Mouse (Mus musculus) intestine, embryonic 15.5 days (tissue): Measurements from ENCODE around the gene Lmna. TPM values are rescaled to one million over a fixed set of nuclear protein-coding genes. Genes with fewer than 3 reads are reported as not detected.

Experiments used
- ATAC-seq: fragments of 200-750 bp; cut with Nextera tagmentation; 2 replicates; pipeline ENCODE4 v1.8.0; 2017; ENCODE audit warnings: moderate TSS enrichment, moderate library complexity
- H3K27ac ChIP-seq: fragments of 300-500 bp; sonication (generic); 2 replicates; pipeline ENCODE4 v1.5.1; 2015; ENCODE audit warnings: mild to moderate bottlenecking, inconsistent platforms
- H3K27me3 ChIP-seq: fragments of 300-500 bp; sonication (generic); replicated peaks from 2 replicates; pipeline ENCODE4 v1.6.1; 2015; ENCODE audit warnings: inconsistent platforms
- H3K36me3 ChIP-seq: fragments of 300-500 bp; sonication (generic); 2 replicates; pipeline ENCODE4 v1.6.1; 2015; ENCODE audit warnings: inconsistent platforms
- H3K4me1 ChIP-seq: fragments of 300-500 bp; sonication (generic); replicated peaks from 2 replicates; pipeline ENCODE4 v1.6.1; 2015; ENCODE audit warnings: inconsistent platforms
- H3K4me2 ChIP-seq: fragments of 300-500 bp; sonication (generic); replicated peaks from 2 replicates; pipeline ENCODE4 v1.6.1; 2015; ENCODE audit warnings: mild to moderate bottlenecking, inconsistent platforms
- H3K4me3 ChIP-seq: fragments of 300-500 bp; sonication (generic); replicated peaks from 2 replicates; pipeline ENCODE4 v1.5.1; 2015; ENCODE audit warnings: inconsistent platforms
- H3K9ac ChIP-seq: fragments of 300-500 bp; sonication (generic); 2 replicates; pipeline ENCODE4 v1.6.1; 2015; ENCODE audit warnings: inconsistent platforms
- H3K9me3 ChIP-seq: fragments of 300-500 bp; sonication (generic); 2 replicates; pipeline ENCODE4 v1.6.1; 2016; ENCODE audit warnings: inconsistent platforms
- WGBS: fragments of 180-500 bp; shearing (Covaris S2); methylation state at CpG from one replicate; pipeline ENCODE4 v1.1.7; 2015; 5-methylcytosine and 5-hydroxymethylcytosine counted together
- polyA plus RNA-seq: library from polyadenylated mRNA; unstranded; fragments of >200 nt; fragmentation: Nextera tagmentation; extraction: Ambion mirVana; gene quantifications from 2 replicates; pipeline ENCODE4 v1.2.1, GENCODE M21; 2015

The Lmna gene
- polyA plus RNA-seq, 1 experiment from 2014 or later = 120 TPM

DNA sequence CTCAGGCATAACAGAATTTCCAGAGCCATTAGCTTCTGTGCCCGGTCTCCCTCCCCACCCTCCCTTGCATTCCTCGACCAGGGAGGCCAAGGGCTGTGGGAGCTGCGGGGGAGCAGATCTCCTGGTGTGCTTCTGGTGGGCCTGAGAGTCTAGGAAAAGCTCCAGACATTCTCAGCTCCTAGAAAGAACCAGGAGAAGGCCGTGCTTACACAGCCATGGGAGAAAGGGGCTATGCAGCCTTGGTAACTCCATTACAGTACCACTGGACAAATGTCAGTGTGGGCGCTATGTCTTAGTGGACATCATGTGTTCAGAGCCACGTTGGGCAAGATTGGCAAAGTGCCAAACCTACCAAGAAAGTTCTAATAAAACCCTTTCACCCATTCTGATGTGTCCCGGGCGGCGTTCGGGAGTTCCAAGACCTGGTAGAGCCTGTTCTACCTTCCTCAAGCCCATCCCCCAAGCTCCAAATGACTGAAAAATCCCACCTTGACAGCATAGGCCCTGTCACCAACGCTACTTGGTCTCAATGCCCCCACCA, 7.7 kb downstream of the Lmna start:
- no peaks in the 10 kb centered on the region for H3K9me3 ChIP-seq
- peaks cover 32% of the 10 kb centered on the region for H3K4me1 ChIP-seq
- ATAC-seq = 0 out of 2 replicates have a peak, but pooled peaks have one; percentile 9
- H3K27me3 ChIP-seq = 0 out of 2 replicates have a peak, but pooled peaks cover under 1% of the 10 kb centered on the region
- no peaks in the 10 kb centered on the region for H3K36me3 ChIP-seq
- H3K9ac ChIP-seq = peak overlapping the region; percentile 88
- H3K4me2 ChIP-seq = peak overlapping the region; percentile 100
- H3K4me3 ChIP-seq = peak overlapping the region; percentile 80
- H3K27ac ChIP-seq = peak overlapping the region; percentile 87
- WGBS = 12% methylated on average over 11 of the region's 11 CpGs

DNA sequence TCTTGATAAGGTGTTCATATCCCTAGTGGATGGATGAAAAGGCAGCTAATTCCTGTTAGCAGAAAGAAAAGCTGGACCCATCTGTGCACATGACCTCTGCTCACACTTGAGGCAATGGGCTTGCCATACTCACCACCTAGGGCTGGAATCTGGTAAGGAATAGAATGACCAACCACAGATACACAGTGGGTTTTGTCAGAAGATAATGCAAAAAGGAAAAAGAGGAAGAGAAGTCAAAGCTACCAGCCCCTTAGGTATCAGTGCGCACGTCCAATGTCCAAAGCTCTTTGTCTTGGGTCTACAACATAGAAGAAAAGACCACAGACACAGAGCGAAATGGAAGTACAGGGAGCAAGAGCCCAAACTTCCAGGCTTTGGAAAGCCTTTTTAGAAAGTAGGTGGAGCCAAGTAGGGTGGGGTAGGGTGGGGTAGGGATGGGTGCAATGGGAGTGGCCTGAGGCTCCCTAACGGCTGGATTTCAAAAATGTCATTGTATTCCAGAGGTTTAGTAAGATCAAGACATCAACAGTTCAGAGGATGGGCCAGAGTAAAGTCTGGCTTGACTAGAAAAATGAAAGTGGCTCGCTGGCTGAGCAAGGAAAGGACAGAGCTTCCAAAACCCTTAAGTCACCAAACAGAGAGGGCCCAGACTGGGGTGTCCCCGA, 8.3 kb downstream of the Lmna start:
- Histone ChIP-seq H3K9ac (peak overlapping the region; percentile 88), H3K27me3 (no peaks in the 10 kb centered on the region), H3K9me3 (no peaks in the 10 kb centered on the region), H3K4me3 (peak overlapping the region; percentile 80), H3K36me3 (no peaks in the 10 kb centered on the region), H3K4me2 (peak overlapping the region; percentile 100), H3K4me1 (peaks cover 35% of the 10 kb centered on the region), H3K27ac (peak overlapping the region; percentile 87)
- 52% methylated on average over 6 of the region's 6 CpGs for WGBS
- ATAC-seq = no peak

DNA sequence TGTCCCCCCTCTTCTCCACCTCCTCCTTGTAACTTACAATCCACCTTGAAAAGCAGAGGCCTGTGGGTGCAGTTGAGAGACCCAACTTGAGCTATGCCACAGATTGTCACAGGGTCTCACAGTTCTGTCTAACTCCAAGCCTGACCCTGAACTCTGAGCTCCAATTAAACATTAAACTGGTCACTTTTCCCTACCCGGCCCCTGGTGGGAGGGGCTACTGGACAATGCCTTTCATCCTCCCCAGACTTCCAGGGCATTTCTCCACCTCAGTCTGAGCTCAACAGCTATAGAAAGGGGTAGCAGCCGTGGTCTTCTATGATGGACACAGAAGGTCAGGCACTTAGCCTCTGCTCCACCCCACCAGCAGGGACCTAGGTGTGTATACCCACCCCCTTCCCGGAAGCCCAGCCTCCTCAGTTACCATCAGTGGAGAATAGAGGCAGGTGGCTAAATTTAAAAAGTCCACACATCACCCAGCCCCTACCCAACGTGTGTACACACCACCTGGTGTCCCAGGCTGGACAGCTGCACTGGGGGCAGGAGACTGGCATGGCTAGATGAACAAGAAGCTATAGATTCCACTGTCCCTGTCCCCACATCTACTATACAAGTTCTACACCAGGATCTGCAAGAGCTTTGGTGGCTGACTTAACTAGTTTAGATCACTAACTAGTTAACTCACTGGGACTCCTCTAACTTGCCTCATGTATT, 8.9 kb downstream of the Lmna start:
- H3K27me3 ChIP-seq = no peaks in the 10 kb centered on the region
- H3K9ac ChIP-seq = 0 out of 2 replicates have a peak overlapping the region, but pooled peaks have one; percentile 17
- no peak overlapping the region for H3K27ac ChIP-seq
- H3K36me3 ChIP-seq = no peaks in the 10 kb centered on the region
- WGBS = 45% methylated on average over 4 of the region's 4 CpGs
- H3K9me3 ChIP-seq = no peaks in the 10 kb centered on the region
- H3K4me2 ChIP-seq = peak overlapping the region; percentile 100
- no peak for ATAC-seq
- H3K4me3 ChIP-seq = peak overlapping the region; percentile 11; the same call in 1 of the 2 replicates
- H3K4me1 ChIP-seq = peaks cover 40% of the 10 kb centered on the region

DNA sequence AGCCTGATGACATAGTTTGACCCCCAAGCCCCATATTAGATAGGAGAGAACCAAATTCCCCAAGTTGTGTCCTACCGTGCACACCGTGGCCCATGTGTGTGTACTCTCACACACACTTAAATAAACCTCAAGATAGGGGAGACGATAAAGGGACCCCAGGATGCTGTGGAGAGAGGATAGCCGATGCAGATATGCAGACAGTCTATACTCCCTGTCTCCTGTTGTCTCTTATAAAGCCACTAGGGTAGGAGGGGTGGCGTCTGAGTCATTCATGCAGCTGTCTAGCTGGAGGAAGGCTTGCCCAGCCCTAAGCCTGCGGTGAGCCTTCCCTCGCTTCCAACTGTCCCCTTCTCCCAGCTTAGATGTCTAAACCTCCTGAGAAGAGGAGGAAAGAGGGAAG, 9.7 kb downstream of the Lmna start:
- H3K27ac ChIP-seq = no peak overlapping the region
- whole genome bisulfite sequencing = 74% methylated on average over 7 of the region's 7 CpGs
- ATAC-seq = no peak
- H3K9ac ChIP-seq = no peak overlapping the region
- H3K4me3 ChIP-seq = no peak overlapping the region
- peaks cover 47% of the 10 kb centered on the region for H3K4me1 ChIP-seq
- no peaks in the 10 kb centered on the region for H3K9me3 ChIP-seq
- 0 out of 2 replicates have a peak overlapping the region, but pooled peaks have one; percentile 100 for H3K4me2 ChIP-seq
- H3K36me3 ChIP-seq = no peaks in the 10 kb centered on the region
- no peaks in the 10 kb centered on the region for H3K27me3 ChIP-seq

DNA sequence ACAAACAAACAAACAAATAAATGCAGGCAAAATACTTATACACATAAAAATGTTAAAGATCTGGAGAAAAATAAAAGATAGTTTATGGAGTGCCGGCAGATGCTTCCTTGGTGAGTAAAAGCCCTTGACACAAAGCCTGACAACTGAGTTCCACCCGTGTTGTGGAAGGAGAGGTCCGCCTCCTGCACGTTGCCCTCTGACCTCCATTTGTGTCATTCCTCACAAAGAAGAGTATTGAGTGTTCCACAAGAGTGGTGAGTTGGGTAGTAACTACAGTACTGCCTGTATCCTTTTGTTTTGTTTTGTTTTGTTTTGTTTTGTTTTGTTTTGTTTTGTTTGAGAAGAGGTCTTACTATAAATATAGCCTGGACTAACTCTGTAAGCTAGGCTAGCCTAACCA, 10.2 kb downstream of the Lmna start:
- no peak overlapping the region for H3K4me3 ChIP-seq
- no peak overlapping the region for H3K27ac ChIP-seq
- 81% methylated on average over 4 of the region's 4 CpGs for WGBS
- no peak for ATAC-seq
- no peaks in the 10 kb centered on the region for H3K36me3 ChIP-seq
- no peak overlapping the region for H3K9ac ChIP-seq
- H3K9me3 ChIP-seq = no peaks in the 10 kb centered on the region
- H3K4me2 ChIP-seq = no peak overlapping the region
- H3K27me3 ChIP-seq = no peaks in the 10 kb centered on the region
- H3K4me1 ChIP-seq = peaks cover 52% of the 10 kb centered on the region

DNA sequence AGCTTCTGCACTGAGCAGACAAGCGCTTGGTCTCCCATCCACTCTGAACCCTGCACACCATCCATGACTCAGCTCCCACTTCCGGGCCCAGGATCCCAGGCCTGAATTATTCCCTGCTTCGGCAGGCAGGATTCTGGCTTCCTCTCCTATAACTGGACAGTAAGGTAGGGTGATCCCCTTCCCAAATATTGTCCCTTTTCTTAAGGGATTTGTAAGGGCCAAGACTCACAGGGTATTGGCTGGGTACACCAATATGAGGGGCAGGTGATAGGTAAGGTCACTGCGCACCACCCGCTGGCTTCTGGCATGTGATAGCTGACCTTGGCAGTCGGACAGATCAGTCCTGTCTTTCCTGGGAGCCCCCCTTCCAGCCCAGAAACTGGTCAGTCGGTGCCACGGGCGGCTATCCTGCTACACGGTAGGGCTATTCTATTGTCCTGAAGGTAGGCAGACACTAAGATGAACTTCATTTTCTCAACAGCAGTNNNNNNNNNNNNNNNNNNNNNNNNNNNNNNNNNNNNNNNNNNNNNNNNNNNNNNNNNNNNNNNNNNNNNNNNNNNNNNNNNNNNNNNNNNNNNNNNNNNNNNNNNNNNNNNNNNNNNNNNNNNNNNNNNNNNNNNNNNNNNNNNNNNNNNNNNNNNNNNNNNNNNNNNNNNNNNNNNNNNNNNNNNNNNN, 13.9 kb downstream of the Lmna start:
- 0 out of 2 replicates have a peak overlapping the region, but pooled peaks have one; percentile 22 for H3K4me2 ChIP-seq
- no peaks in the 10 kb centered on the region for H3K27me3 ChIP-seq
- no peak overlapping the region for H3K4me3 ChIP-seq
- 73% methylated on average over 10 of the region's 10 CpGs for WGBS
- no peak for ATAC-seq
- no peaks in the 10 kb centered on the region for H3K36me3 ChIP-seq
- no peaks in the 10 kb centered on the region for H3K9me3 ChIP-seq
- H3K4me1 ChIP-seq = peaks cover 52% of the 10 kb centered on the region
- H3K9ac ChIP-seq = no peak overlapping the region
- peak overlapping the region; percentile 61; the same call in 1 of the 2 replicates for H3K27ac ChIP-seq

DNA sequence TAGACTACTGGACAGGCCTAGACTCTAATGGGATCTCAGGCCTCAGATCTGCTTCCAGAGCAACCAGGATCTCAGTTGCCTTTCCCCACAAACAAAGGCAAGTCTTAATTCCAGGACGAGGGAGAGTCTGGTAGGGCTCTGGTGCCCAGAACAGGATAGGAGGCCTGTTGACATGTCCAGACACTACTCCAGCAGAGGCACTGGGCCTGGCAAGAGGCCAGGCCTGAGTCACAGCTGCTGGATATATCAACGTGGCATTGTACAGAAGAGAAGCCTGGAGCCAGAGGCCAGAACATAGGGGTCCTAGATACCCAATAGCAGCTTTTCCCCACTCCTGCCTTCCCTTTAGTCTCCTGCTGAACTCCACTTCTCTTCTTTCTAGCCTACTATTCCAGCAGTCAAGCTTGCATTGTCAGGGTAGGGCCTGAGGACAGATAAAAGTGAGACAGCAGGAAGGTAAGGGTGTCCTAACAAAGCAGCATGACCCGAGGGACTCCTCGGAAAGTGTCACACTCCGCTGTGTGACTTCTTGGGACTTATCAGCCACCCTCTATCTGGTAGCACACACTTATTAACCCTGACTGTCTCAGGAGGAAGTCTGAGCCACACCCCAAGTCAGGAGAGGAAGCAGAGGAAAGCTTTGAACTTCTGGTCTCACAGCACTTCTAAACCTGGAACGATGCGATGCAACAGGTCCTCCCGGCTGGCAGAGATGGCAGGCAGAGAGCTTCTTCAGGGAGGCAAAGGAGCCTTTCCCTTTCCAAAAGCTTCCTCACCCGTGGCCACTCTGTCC, 14.7 kb downstream of the Lmna start:
- Histone ChIP-seq H3K4me2 (no peak overlapping the region), H3K27me3 (no peaks in the 10 kb centered on the region), H3K27ac (peak overlapping the region; percentile 61), H3K36me3 (no peaks in the 10 kb centered on the region), H3K9ac (no peak overlapping the region), H3K4me1 (peaks cover 50% of the 10 kb centered on the region), H3K4me3 (no peak overlapping the region), H3K9me3 (no peaks in the 10 kb centered on the region)
- ATAC-seq = no peak
- WGBS = 47% methylated on average over 9 of the region's 9 CpGs

DNA sequence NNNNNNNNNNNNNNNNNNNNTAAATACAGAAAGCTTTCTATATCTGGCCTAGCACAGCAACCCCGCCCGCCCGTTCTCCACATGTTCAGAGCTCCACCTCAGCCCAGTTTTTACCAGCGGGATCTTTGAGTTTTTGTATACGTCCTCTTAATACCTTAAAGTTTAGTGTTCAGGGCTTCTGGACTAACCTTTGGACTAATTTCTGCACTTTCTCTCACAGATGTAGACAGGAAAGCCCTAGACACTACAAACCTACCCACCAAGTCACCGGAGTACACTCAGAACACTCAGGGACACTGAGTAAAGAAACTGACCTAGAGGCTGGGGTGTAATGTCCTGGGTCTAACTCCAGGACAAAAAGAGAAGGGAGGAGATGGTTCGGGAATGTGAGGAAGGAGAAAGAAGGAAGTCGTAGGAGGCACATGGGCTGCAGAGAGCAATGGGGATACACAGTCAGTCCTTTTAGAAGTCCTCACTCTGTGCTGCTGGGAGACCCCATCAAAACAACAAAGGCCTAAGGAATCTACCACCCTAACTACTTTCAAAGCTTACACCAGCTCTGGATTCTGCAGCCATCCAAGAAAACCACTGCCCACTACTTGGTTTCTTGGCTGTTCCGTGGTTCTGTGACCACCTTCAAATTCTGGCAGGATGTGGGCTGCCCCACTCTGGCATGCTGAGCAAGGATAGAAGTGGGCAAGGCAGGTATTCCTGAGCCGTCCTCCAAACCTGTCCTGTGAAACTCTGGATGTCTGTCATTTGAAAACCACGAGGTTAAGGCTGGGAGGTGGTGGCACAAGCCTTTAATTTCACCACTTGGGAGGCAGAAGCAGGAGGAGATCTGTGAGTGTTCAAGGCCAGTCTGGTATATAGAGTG, 15.8 kb downstream of the Lmna start:
- H3K4me2 ChIP-seq = peak overlapping the region; percentile 88; the same call in 1 of the 2 replicates
- no peaks in the 10 kb centered on the region for H3K36me3 ChIP-seq
- H3K4me1 ChIP-seq = peaks cover 58% of the 10 kb centered on the region
- H3K27ac ChIP-seq = peak overlapping the region; percentile 61
- no peak overlapping the region for H3K4me3 ChIP-seq
- H3K27me3 ChIP-seq = no peaks in the 10 kb centered on the region
- 70% methylated on average over 11 of the region's 11 CpGs for WGBS
- no peaks in the 10 kb centered on the region for H3K9me3 ChIP-seq
- no peak for ATAC-seq
- no peak overlapping the region for H3K9ac ChIP-seq

DNA sequence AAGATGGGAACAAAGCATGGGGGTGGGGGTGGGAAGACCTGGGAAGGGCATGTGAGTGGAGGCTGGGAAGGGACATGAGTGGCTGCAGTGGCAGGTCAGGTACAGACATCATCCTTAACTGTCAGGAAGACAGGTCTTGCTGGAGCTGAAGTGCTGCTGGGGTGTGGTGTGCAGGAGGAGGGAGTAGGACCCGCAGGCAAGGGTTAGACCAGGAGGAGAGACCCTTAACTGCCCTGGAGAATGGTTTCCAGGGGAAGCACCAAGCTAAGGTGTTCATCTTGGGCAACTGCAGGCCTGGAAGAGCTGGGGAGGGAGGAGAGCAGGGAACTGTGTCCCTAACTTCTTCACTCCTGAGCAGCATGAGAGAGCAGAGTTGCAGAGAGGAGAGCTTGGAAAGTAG, 22.4 kb downstream of the Lmna start:
- peaks cover 24% of the 10 kb centered on the region for H3K36me3 ChIP-seq
- 79% methylated on average over 1 of the region's 1 CpGs for WGBS

DNA sequence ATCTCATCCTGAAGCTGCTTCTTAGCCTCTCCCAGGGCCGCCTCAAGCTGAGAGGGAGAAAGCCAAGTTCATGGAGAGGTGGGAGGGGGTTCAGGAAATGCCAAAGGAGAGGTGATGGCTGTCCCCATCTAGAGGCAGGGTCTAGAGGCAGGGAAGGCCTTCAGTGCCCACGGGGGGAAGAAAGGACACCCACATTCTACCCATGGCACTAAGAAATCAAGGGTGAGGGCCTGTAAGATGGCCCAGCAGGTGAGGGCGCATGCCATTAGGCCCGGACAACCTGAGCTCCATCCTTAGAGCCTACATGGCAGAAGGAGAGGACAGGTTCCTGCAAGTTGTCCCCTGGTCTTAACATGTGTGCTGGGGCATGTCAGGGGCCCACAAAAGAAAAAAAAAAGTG, 22.9 kb downstream of the Lmna start:
- Histone ChIP-seq H3K4me1 (peaks cover 39% of the 10 kb centered on the region), H3K9me3 (no peaks in the 10 kb centered on the region), H3K9ac (no peak overlapping the region), H3K4me3 (no peak overlapping the region), H3K27me3 (peaks cover 10% of the 10 kb centered on the region; the same call in 1 of the 2 replicates), H3K36me3 (peaks cover 24% of the 10 kb centered on the region), H3K4me2 (no peak overlapping the region), H3K27ac (no peak overlapping the region)
- WGBS = 82% methylated on average over 4 of the region's 4 CpGs
- ATAC-seq = no peak

More for the DNA sequence above, 22.4 kb downstream of the Lmna start:
- Histone ChIP-seq H3K27ac (no peak overlapping the region), H3K27me3 (peaks cover 10% of the 10 kb centered on the region; the same call in 1 of the 2 replicates), H3K4me2 (no peak overlapping the region), H3K4me1 (peaks cover 41% of the 10 kb centered on the region), H3K4me3 (no peak overlapping the region), H3K9me3 (no peaks in the 10 kb centered on the region), H3K9ac (no peak overlapping the region)
- ATAC-seq = no peak

DNA sequence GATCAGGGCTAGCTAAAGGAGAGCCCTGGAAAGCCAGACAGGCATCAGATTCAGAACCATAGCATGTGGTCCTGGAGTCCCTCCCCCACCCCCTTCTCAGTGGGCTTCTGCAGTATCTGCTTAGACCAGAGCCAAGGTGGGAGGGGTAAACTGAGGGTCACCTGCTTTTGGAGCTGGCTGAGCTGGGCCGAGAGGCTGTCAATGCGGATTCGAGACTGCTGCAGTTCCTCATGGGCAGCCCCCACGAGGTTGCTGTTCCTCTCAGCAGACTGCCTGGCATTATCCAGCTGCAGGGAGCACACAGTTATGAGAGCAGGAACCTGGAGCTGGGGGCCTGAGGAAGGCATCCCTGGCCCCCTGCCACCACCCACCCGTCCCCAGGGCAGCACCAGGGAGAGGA, 23.7 kb downstream of the Lmna start:
- H3K4me3 ChIP-seq = no peak overlapping the region
- H3K4me2 ChIP-seq = no peak overlapping the region
- H3K27me3 ChIP-seq = peaks cover 10% of the 10 kb centered on the region; the same call in 1 of the 2 replicates
- no peak for ATAC-seq
- no peak overlapping the region for H3K27ac ChIP-seq
- no peak overlapping the region for H3K9ac ChIP-seq
- 75% methylated on average over 5 of the region's 5 CpGs for WGBS
- H3K36me3 ChIP-seq = peaks cover 24% of the 10 kb centered on the region
- H3K9me3 ChIP-seq = no peaks in the 10 kb centered on the region
- peaks cover 35% of the 10 kb centered on the region for H3K4me1 ChIP-seq
